In the genomic region with DNA sequence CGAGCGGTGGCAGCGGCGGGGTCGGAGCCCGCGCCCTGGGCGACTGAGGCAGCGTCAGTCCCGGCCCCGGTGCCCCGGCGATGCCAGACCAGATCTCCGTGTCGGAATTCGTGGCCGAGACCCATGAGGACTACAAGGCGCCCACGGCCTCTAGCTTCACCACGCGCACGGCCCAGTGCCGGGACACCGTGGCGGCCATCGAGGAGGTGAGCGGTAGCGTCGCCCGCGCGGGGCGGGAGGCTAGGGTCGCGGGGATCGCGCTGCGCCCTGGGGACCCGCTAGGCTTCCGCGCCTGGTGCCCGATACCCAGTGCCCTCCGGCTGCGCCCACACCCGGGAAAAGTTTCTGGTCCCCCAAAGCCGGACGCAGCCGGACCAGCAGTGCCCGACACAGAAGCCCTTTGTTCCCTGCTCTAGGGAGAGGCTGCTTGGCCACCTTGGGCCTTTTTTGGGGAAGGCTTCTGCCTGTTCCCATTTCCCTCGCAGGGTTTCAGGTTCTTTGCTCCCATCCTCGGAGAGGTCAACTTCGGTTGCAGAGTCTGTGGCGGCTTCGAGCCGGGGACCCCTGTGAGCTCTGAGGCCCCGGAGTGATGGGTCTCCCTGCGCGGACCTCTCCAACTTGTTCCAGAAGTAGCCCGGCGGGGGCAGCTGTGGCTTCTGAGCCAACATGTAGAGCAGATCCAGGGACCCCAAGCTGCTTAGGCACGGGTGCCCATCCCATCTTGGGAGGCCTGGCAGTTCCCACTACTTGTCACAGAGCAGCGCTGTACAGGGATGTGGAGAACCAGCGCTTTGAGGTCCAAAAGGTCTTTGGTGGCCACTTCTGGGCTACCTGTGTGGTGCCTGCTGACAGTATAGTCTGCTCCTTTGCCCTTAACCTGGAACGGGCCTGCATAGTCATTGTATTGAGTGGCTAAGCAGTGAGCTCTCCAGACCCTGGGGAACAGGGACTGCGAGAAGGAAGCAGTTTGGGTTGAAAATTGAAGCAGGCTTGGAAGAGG, we compare ENCODE assay signal across 8 mouse cellular contexts.
DNase-seq lines count a peak whose midpoint lies in the region; ATAC-seq lines count a peak whose summit lies in the region.
"Not testable (repeated sequence)": the region's sequence is repeated elsewhere in the genome, so short reads cannot be mapped to it uniquely, and the experiment has no call there.

No protein-coding gene starts in this region.

- peak overlapping the region; percentile 85 for H3K9ac ChIP-seq in heart, embryonic 16.5 days (ENCODE audit: low read length)
- H3K9ac ChIP-seq in kidney, embryonic 14.5 days (ENCODE audit: low read depth, low read length) = peak overlapping the region; percentile 92
- peak overlapping the region; percentile 92 for H3K9ac ChIP-seq in limb, embryonic 11.5 days (ENCODE audit: low read length)

- DNase-seq in brain, adult 2 months (ENCODE audit: low read depth, low spot score) = peak; percentile 3
- peak; percentile 39 for DNase-seq in forebrain, embryonic 10.5 days (ENCODE audit: extremely low spot score, low spot score)
- DNase-seq in limb, embryonic 11.5 days (ENCODE audit: low spot score) = peak; percentile 49
- DNase-seq in retina, postnatal 1 day = peak; percentile 30
- peak; percentile 6 for DNase-seq in urinary bladder, postnatal 25 days (ENCODE audit: low spot score)

- H3K27me3 ChIP-seq in forebrain, embryonic 10.5 days (ENCODE audit: poor library complexity, severe bottlenecking); heart, embryonic 16.5 days (ENCODE audit: control insufficient read depth, insufficient read depth, low read length); kidney, embryonic 14.5 days (ENCODE audit: control insufficient read depth, insufficient read depth, low read length); limb, embryonic 11.5 days (ENCODE audit: control insufficient read depth, insufficient read depth, low read length); megakaryocyte, embryonic 14.5 days (replicated peaks): not testable (repeated sequence)

- peaks cover 27% of the 10 kb centered on the region for H3K36me3 ChIP-seq in forebrain, embryonic 10.5 days (replicated peaks)
- H3K36me3 ChIP-seq in heart, embryonic 16.5 days (ENCODE audit: control insufficient read depth, insufficient read depth); kidney, embryonic 14.5 days (ENCODE audit: control insufficient read depth, insufficient read depth, low read length); limb, embryonic 11.5 days (ENCODE audit: control insufficient read depth, insufficient read depth, low read length); megakaryocyte, embryonic 14.5 days (replicated peaks; ENCODE audit: low read length): not testable (repeated sequence)

- H3K4me1 ChIP-seq in forebrain, embryonic 10.5 days; heart, embryonic 16.5 days (ENCODE audit: control insufficient read depth, insufficient read depth, low read length); kidney, embryonic 14.5 days (ENCODE audit: control insufficient read depth, insufficient read depth, low read length); limb, embryonic 11.5 days (ENCODE audit: control insufficient read depth, insufficient read depth, low read length); megakaryocyte, embryonic 14.5 days: not testable (repeated sequence)

- 2% methylated on average over 63 of the region's 65 CpGs for WGBS in forebrain, embryonic 10.5 days
- 1% methylated on average over 54 of the region's 65 CpGs for WGBS in heart, embryonic 16.5 days
- WGBS in kidney, embryonic 14.5 days = 3% methylated on average over 34 of the region's 65 CpGs
- WGBS in limb, embryonic 11.5 days = 2% methylated on average over 60 of the region's 65 CpGs

- ATAC-seq in heart, embryonic 16.5 days (replicated peaks; ENCODE audit: extremely low read depth, insufficient read depth, low FRiP score) = peak; percentile 12; the same call in 1 of the 2 replicates
- ATAC-seq in kidney, embryonic 14.5 days (ENCODE audit: low FRiP score, low TSS enrichment); limb, embryonic 11.5 days (ENCODE audit: insufficient number of reproducible peaks, low FRiP score, low TSS enrichment, low read depth): not testable (repeated sequence)

- H3K9me3 ChIP-seq in forebrain, embryonic 10.5 days = peaks cover 50% of the 10 kb centered on the region
- not testable (repeated sequence) for H3K9me3 ChIP-seq in heart, embryonic 16.5 days (replicated peaks; ENCODE audit: control insufficient read depth, low read length); kidney, embryonic 14.5 days (ENCODE audit: control insufficient read depth, low read length); limb, embryonic 11.5 days (ENCODE audit: control insufficient read depth, low read length)
- H3K9me3 ChIP-seq in megakaryocyte, embryonic 14.5 days = peaks cover 10% of the 10 kb centered on the region

- H3K4me3 ChIP-seq in forebrain, embryonic 10.5 days = peak overlapping the region; percentile 89
- peak overlapping the region; percentile 72 for H3K4me3 ChIP-seq in heart, embryonic 16.5 days (ENCODE audit: low read length)
- peak overlapping the region; percentile 82 for H3K4me3 ChIP-seq in kidney, embryonic 14.5 days (ENCODE audit: low read length)
- H3K4me3 ChIP-seq in limb, embryonic 11.5 days (ENCODE audit: low read depth, low read length) = peak overlapping the region; percentile 76
- peak overlapping the region; percentile 98 for H3K4me3 ChIP-seq in megakaryocyte, embryonic 14.5 days (replicated peaks)

- peak overlapping the region; percentile 95 for H3K27ac ChIP-seq in forebrain, embryonic 10.5 days
- peak overlapping the region; percentile 92 for H3K27ac ChIP-seq in heart, embryonic 16.5 days (ENCODE audit: low read length)
- H3K27ac ChIP-seq in kidney, embryonic 14.5 days (ENCODE audit: low read depth, low read length) = peak overlapping the region; percentile 90
- peak overlapping the region; percentile 76 for H3K27ac ChIP-seq in limb, embryonic 11.5 days (replicated peaks; ENCODE audit: low read depth, low read length)

- peak overlapping the region; percentile 66 for H3K4me2 ChIP-seq in heart, embryonic 16.5 days (ENCODE audit: low read depth, low read length)
- H3K4me2 ChIP-seq in kidney, embryonic 14.5 days (replicated peaks; ENCODE audit: low read depth, low read length) = peak overlapping the region; percentile 42
- peak overlapping the region; percentile 31 for H3K4me2 ChIP-seq in limb, embryonic 11.5 days (ENCODE audit: low read depth, severe bottlenecking)
